Mouse (Mus musculus): ENCODE measurements around the gene Ghdc. TPM values are rescaled to one million over a fixed set of nuclear protein-coding genes. Genes with fewer than 3 reads are reported as not detected.

The Ghdc gene
- polyA plus RNA-seq, 1 experiment, result 5.5 TPM

DNA sequence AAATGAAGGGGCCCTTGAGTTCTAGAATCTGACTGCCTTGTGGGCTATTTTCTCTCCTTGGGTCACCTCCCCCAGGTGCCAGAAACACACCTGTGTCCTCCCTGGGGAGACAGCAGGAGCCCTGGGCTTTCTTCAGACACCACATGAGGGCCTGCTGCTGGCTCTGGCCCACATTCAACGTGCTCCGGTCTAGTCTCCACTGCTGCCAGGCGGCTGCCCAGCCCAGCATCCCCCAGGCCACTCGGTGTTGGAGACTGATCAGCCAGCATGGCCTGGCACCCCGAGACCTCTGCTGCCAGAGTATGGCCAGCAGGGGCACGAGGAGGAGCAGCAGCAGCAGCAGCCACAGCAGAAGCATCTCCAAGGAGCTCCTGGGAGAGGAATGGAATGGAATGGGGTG, 777 bp downstream of the Ghdc start:
- H3K36me3 ChIP-seq (ENCODE audit: control insufficient read depth, insufficient read depth), result no peaks in the 10 kb centered on the region
- peak overlapping the region; percentile 40 for H3K4me3 ChIP-seq (ENCODE audit: insufficient read depth, poor library complexity, severe bottlenecking)
- peak overlapping the region; percentile 4 for H3ac ChIP-seq (ENCODE audit: control insufficient read depth, insufficient read length, low read depth)
- no peaks in the 10 kb centered on the region for H3K79me3 ChIP-seq (ENCODE audit: low read depth)
- H3K27me3 ChIP-seq (ENCODE audit: control insufficient read depth, insufficient read depth, insufficient read length), result peaks cover 3% of the 10 kb centered on the region
- no peaks in the 10 kb centered on the region for H3K79me2 ChIP-seq (ENCODE audit: control insufficient read depth, insufficient read depth)
- TF ChIP-seq CEBPB (IDR thresholded peaks at IDR 0.05; ENCODE audit: low read depth), result no peak
- TF ChIP-seq MAX (IDR thresholded peaks at IDR 0.05), result no peak
- TF ChIP-seq USF1 (IDR thresholded peaks at IDR 0.05; ENCODE audit: low read depth), result no peak
- TF ChIP-seq MYOD1 (IDR thresholded peaks at IDR 0.05; ENCODE audit: control insufficient read depth, insufficient read length, low read depth), result no peak
- TF ChIP-seq FOSL1 (IDR thresholded peaks at IDR 0.05; ENCODE audit: insufficient read depth, low read length, poor library complexity, severe bottlenecking), result no peak
- no peak for TF ChIP-seq CTCF (IDR thresholded peaks at IDR 0.05; ENCODE audit: control insufficient read depth, insufficient read depth, insufficient read length)
- TF ChIP-seq MYOG (IDR thresholded peaks at IDR 0.05; ENCODE audit: control insufficient read depth, extremely low read depth, insufficient read length), result no peak

DNA sequence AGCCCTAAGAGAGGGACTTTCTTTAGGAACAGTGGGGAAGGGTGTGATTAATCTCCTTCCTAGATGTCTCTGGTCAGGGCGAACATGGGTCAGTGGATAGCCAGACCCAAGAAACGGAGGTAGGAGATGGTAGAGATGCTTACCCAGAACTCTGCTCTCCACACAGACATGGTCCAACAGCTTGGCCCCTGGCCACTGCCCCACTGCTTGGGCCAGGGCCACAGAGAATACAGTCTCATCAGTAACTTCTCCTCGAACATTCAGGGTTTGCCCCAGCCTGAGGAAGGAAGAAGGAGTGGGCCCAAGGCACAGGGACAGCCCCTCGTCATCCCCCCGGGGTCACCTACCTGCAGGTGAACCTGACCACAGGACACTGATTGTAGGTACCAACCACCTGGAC, 2.9 kb downstream of the Ghdc start:
- no peaks in the 10 kb centered on the region for H3K79me3 ChIP-seq (ENCODE audit: low read depth)
- H3K36me3 ChIP-seq (ENCODE audit: control insufficient read depth, insufficient read depth), result no peaks in the 10 kb centered on the region
- no peak overlapping the region for H3ac ChIP-seq (ENCODE audit: control insufficient read depth, insufficient read length, low read depth)
- H3K4me3 ChIP-seq (ENCODE audit: insufficient read depth, poor library complexity, severe bottlenecking), result no peak overlapping the region
- no peak for TF ChIP-seq CEBPB (IDR thresholded peaks at IDR 0.05; ENCODE audit: low read depth)
- no peak for TF ChIP-seq FOSL1 (IDR thresholded peaks at IDR 0.05; ENCODE audit: insufficient read depth, low read length, poor library complexity, severe bottlenecking)
- TF ChIP-seq MYOD1 (IDR thresholded peaks at IDR 0.05; ENCODE audit: control insufficient read depth, insufficient read length, low read depth), result no peak
- no peak for TF ChIP-seq MYOG (IDR thresholded peaks at IDR 0.05; ENCODE audit: control insufficient read depth, extremely low read depth, insufficient read length)
- H3K79me2 ChIP-seq (ENCODE audit: control insufficient read depth, insufficient read depth), result no peaks in the 10 kb centered on the region
- H3K27me3 ChIP-seq (ENCODE audit: control insufficient read depth, insufficient read depth, insufficient read length), result peaks cover 6% of the 10 kb centered on the region

DNA sequence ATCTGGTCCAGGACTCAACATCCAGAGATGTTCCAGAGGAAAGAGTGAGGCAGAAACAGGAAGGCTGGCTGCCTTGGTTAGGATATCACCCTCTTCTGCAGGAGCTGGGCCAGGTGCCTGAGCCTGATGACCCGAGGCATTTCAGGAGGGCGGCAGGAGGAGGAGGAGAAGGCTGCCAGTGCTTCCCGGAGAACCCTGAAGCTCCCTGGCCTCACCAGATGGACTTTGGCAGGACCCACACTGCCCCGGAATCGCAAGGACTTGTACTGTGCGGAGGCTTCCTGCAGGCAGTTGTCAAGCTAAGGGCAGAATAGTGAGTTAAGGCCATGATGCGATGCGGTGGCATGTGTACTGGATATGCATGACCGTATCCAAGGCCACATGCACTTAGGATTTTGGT, 4.0 kb downstream of the Ghdc start:
- TF ChIP-seq CTCF (IDR thresholded peaks at IDR 0.05; ENCODE audit: control insufficient read depth, insufficient read depth, insufficient read length) (no peak), CEBPB (IDR thresholded peaks at IDR 0.05; ENCODE audit: low read depth) (no peak), USF1 (IDR thresholded peaks at IDR 0.05; ENCODE audit: low read depth) (no peak), MAX (IDR thresholded peaks at IDR 0.05) (no peak), MYOD1 (IDR thresholded peaks at IDR 0.05; ENCODE audit: control insufficient read depth, insufficient read length, low read depth) (no peak)
- H3K79me2 ChIP-seq (ENCODE audit: control insufficient read depth, insufficient read depth), result no peaks in the 10 kb centered on the region
- H3ac ChIP-seq (ENCODE audit: control insufficient read depth, insufficient read length, low read depth), result no peak overlapping the region
- H3K79me3 ChIP-seq (ENCODE audit: low read depth), result no peaks in the 10 kb centered on the region
- H3K4me3 ChIP-seq (ENCODE audit: insufficient read depth, poor library complexity, severe bottlenecking), result no peak overlapping the region
- H3K27me3 ChIP-seq (ENCODE audit: control insufficient read depth, insufficient read depth, insufficient read length), result peaks cover 16% of the 10 kb centered on the region
- H3K36me3 ChIP-seq (ENCODE audit: control insufficient read depth, insufficient read depth), result no peaks in the 10 kb centered on the region

DNA sequence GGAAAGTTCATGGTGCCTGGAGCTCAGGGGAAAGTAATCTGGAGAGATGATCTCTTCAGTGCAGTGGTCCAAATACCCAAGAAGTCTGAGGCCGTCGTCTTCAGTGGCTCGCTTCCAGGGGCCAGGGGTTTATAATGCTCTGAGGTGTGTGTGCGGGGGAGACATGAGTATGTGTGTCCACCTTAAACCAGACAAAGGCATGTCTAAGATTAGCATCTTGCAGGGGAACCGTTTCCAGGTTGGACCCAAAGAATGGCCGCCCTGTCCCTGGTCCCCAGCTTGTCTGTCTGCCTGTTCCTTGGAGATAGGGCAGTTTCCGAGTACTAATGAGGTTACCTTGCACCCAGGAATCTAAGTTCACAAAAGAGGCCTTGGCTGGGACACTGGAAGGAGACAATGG, 7.9 kb downstream of the Ghdc start, which contains the start of gene Hcrt:
Gene Hcrt (minus strand): TSS at position 101 of the 400 bp plus-strand sequence.
- Histone ChIP-seq H3K79me3 (ENCODE audit: low read depth) (no peaks in the 10 kb centered on the region), H3ac (ENCODE audit: control insufficient read depth, insufficient read length, low read depth) (no peak within 1 kb of the TSS), H3K79me2 (ENCODE audit: control insufficient read depth, insufficient read depth) (no peaks in the 10 kb centered on the region), H3K4me3 (ENCODE audit: insufficient read depth, poor library complexity, severe bottlenecking) (no peak within 1 kb of the TSS), H3K27me3 (ENCODE audit: control insufficient read depth, insufficient read depth, insufficient read length) (peaks cover 47% of the 10 kb centered on the region), H3K36me3 (ENCODE audit: control insufficient read depth, insufficient read depth) (no peaks in the 10 kb centered on the region)
- TF ChIP-seq FOSL1 (IDR thresholded peaks at IDR 0.05; ENCODE audit: insufficient read depth, low read length, poor library complexity, severe bottlenecking) (no peak), CTCF (IDR thresholded peaks at IDR 0.05; ENCODE audit: control insufficient read depth, insufficient read depth, insufficient read length) (no peak)

DNA sequence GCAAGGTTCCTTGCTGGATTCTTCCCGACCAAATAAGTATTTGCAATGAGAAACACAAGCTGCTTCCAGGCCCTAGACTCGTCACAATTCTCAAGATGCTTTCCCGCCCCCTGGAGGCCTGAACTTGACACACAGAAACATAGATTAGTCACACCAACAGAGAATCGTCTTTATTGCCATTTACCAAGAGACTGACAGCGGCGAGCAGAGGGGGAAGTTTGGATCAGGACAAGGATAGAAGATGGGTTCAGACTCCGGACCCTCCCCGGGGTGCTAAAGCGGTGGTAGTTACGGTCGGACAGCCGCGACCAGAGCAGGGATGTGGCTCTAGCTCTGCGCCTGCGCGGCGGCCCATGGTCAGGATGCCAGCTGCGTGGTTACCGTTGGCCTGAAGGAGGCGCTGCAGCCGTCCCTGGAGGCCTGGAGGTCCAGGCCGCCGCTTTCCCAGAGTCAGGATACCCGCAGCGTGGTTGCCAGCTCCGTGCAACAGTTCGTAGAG, 9.2 kb downstream of the Ghdc start:
- Histone ChIP-seq H3K79me3 (ENCODE audit: low read depth) (no peaks in the 10 kb centered on the region), H3ac (ENCODE audit: control insufficient read depth, insufficient read length, low read depth) (no peak overlapping the region), H3K36me3 (ENCODE audit: control insufficient read depth, insufficient read depth) (no peaks in the 10 kb centered on the region), H3K4me3 (ENCODE audit: insufficient read depth, poor library complexity, severe bottlenecking) (no peak overlapping the region), H3K79me2 (ENCODE audit: control insufficient read depth, insufficient read depth) (no peaks in the 10 kb centered on the region), H3K27me3 (ENCODE audit: control insufficient read depth, insufficient read depth, insufficient read length) (peaks cover 59% of the 10 kb centered on the region)
- TF ChIP-seq CEBPB (IDR thresholded peaks at IDR 0.05; ENCODE audit: low read depth), result no peak
- TF ChIP-seq CTCF (IDR thresholded peaks at IDR 0.05; ENCODE audit: control insufficient read depth, insufficient read depth, insufficient read length), result peak; percentile 56

DNA sequence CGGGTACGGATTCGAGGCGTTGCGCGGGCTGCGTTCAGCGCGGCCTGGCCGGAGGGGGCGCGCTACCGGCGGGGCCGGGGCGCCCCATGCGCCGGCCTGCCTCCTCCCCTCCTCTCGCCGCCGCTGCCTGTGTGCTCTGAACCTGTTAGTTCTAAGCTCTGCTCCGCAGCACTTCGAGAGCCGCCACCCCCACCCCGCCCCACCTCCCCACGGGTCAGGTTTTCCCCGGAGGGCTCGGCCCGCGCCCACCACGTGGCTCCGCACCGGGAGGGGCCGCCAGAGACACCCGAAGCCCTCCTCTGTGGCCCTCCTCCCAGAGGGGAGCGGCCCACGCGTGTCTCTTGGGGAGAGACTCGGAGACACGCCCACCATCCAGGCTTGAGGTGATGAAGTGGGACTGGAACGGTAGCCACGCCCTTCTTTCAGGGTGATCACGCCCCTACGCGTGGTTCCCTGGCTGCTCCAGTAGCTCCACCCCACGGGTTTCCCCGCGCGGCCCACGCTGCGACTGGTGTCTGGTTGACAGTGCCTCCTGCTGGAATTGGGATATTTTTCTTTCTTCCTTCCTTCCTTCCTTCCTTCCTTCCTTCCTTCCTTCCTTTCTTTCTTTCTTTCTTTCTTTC, 11.0 kb downstream of the Ghdc start, which contains the start of gene Kcnh4:
Gene Kcnh4 (minus strand): TSS at position 332 of the 623 bp plus-strand sequence.
- H3K79me2 ChIP-seq (ENCODE audit: control insufficient read depth, insufficient read depth), result no peaks in the 10 kb centered on the region
- peaks cover 72% of the 10 kb centered on the region for H3K27me3 ChIP-seq (ENCODE audit: control insufficient read depth, insufficient read depth, insufficient read length)
- no peak within 1 kb of the TSS for H3K4me3 ChIP-seq (ENCODE audit: insufficient read depth, poor library complexity, severe bottlenecking)
- no peaks in the 10 kb centered on the region for H3K36me3 ChIP-seq (ENCODE audit: control insufficient read depth, insufficient read depth)
- TF ChIP-seq CEBPB (IDR thresholded peaks at IDR 0.05; ENCODE audit: low read depth) (no peak), USF1 (IDR thresholded peaks at IDR 0.05; ENCODE audit: low read depth) (no peak), FOSL1 (IDR thresholded peaks at IDR 0.05; ENCODE audit: insufficient read depth, low read length, poor library complexity, severe bottlenecking) (no peak), MAX (IDR thresholded peaks at IDR 0.05) (no peak), MYOD1 (IDR thresholded peaks at IDR 0.05; ENCODE audit: control insufficient read depth, insufficient read length, low read depth) (no peak), CTCF (IDR thresholded peaks at IDR 0.05; ENCODE audit: control insufficient read depth, insufficient read depth, insufficient read length) (no peak), MYOG (IDR thresholded peaks at IDR 0.05; ENCODE audit: control insufficient read depth, extremely low read depth, insufficient read length) (no peak)
- H3K79me3 ChIP-seq (ENCODE audit: low read depth), result no peaks in the 10 kb centered on the region
- no peak within 1 kb of the TSS for H3ac ChIP-seq (ENCODE audit: control insufficient read depth, insufficient read length, low read depth)
